19 mouse cellular contexts compared by ENCODE assay signal in the genomic region with DNA sequence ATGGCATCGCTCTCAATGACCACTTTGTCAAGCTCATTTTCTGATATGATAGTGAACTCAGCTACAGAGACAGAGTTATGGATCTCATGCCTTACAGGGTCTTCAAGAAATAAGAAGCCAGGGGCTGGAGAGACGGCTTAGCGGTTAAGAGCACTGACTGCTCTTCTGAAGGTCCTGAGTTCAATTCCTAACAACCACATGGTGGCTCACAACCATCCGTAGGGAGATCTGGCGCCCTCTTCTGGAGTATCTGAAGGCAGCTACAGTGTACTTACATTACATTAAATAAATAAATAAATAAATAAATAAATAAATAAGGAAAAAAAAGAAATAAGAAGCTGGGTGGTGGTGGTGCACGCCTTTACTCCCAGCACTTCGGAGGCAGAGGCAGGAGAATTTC. TPM values are rescaled to one million over a fixed set of nuclear protein-coding genes. Genes with fewer than 3 reads are reported as not detected.
DNase-seq lines count a peak whose midpoint lies in the region; ATAC-seq and TF ChIP-seq lines count a peak whose summit lies in the region.
"Had no signal": no experiment of that assay in that cellular context is flagged by ENCODE, and none has a peak within 500 bp of the region (broad histone marks: within the 10 kb centered on the region; RNA-seq: fewer than 3 reads in every experiment).

No protein-coding gene starts in this region.

- H3K4me3 ChIP-seq in intestine, postnatal 0 days (ENCODE audit: low read depth, low read length): no peak overlapping the region
- no peak overlapping the region for H3K4me3 ChIP-seq in intestine, embryonic 15.5 days (replicated peaks)
- H3K4me3 ChIP-seq: embryonic facial prominence, embryonic 15.5 days; left cerebral cortex, adult 2 months; liver, embryonic 13.5 days had no signal

- 89% methylated on average over 7 of the region's 7 CpGs for WGBS in intestine, postnatal 0 days
- WGBS in intestine, embryonic 15.5 days: 89% methylated on average over 7 of the region's 7 CpGs

- H3K9ac ChIP-seq in intestine, postnatal 0 days (ENCODE audit: low read depth, low read length): no peak overlapping the region
- no peak overlapping the region for H3K9ac ChIP-seq in intestine, embryonic 15.5 days
- H3K9ac ChIP-seq: embryonic facial prominence, embryonic 15.5 days; liver, embryonic 13.5 days had no signal

- H3K36me3 ChIP-seq in intestine, postnatal 0 days (ENCODE audit: control insufficient read depth, insufficient read depth): no peaks in the 10 kb centered on the region
- H3K36me3 ChIP-seq in intestine, embryonic 15.5 days: no peaks in the 10 kb centered on the region
- H3K36me3 ChIP-seq: embryonic facial prominence, embryonic 15.5 days; liver, embryonic 13.5 days had no signal

- no peaks in the 10 kb centered on the region for H3K9me3 ChIP-seq in intestine, postnatal 0 days (ENCODE audit: control insufficient read depth)
- no peaks in the 10 kb centered on the region for H3K9me3 ChIP-seq in intestine, embryonic 15.5 days
- H3K9me3 ChIP-seq: embryonic facial prominence, embryonic 15.5 days; liver, embryonic 13.5 days had no signal

- DNase-seq in 3T3-L1 (ENCODE audit: low read depth, low spot score): peak; percentile 40
- DNase-seq in CD4-positive helper T cell, adult 2 months (ENCODE audit: low read depth, low spot score): peak; percentile 50
- peak; percentile 19 for DNase-seq in brain, adult 2 months (ENCODE audit: low read depth, low spot score)
- DNase-seq in ovary, postnatal 10 days (ENCODE audit: low spot score): no peak
- no peak for DNase-seq in thymus, postnatal 14 days
- no peak for DNase-seq in heart, adult 18-20 months
- DNase-seq: adrenal gland, adult 2 months; heart, postnatal 10 days; kidney, postnatal 25 days; liver, embryonic 13.5 days had no signal

- H3K27ac ChIP-seq in intestine, postnatal 0 days (ENCODE audit: low read depth, low read length): no peak overlapping the region
- H3K27ac ChIP-seq in intestine, embryonic 15.5 days: no peak overlapping the region
- H3K27ac ChIP-seq: embryonic facial prominence, embryonic 15.5 days; left cerebral cortex, adult 2 months; liver, embryonic 13.5 days had no signal

- TF ChIP-seq CTCF in intestine, postnatal 0 days (IDR thresholded peaks at IDR 0.05; ENCODE audit: low read depth): peak; percentile 32

- H3K4me2 ChIP-seq in intestine, postnatal 0 days (replicated peaks; ENCODE audit: low read depth): no peak overlapping the region
- no peak overlapping the region for H3K4me2 ChIP-seq in intestine, embryonic 15.5 days (replicated peaks)
- H3K4me2 ChIP-seq: embryonic facial prominence, embryonic 15.5 days; liver, embryonic 13.5 days had no signal

- no peaks in the 10 kb centered on the region for H3K4me1 ChIP-seq in intestine, postnatal 0 days (replicated peaks; ENCODE audit: control insufficient read depth, insufficient read depth, low read length)
- H3K4me1 ChIP-seq in intestine, embryonic 15.5 days (replicated peaks): no peaks in the 10 kb centered on the region; the same call in 1 of the 2 replicates
- H3K4me1 ChIP-seq: embryonic facial prominence, embryonic 15.5 days had no signal

- no peak for ATAC-seq in intestine, postnatal 0 days
- no peak for ATAC-seq in intestine, embryonic 15.5 days
- ATAC-seq: forebrain, embryonic 16.5 days; hindbrain, embryonic 16.5 days had no signal

- no peaks in the 10 kb centered on the region for H3K27me3 ChIP-seq in intestine, postnatal 0 days (replicated peaks; ENCODE audit: control insufficient read depth, insufficient read depth, low read length)
- no peaks in the 10 kb centered on the region for H3K27me3 ChIP-seq in intestine, embryonic 15.5 days (replicated peaks)
- H3K27me3 ChIP-seq: embryonic facial prominence, embryonic 15.5 days; liver, embryonic 13.5 days had no signal

RNA-seq across cellular contexts. Expression of a gene that starts 13.2 kb away (rescaled TPM):
- polyA plus RNA-seq in intestine, postnatal 0 days (2015; fragmentation: Nextera tagmentation; extraction: Ambion mirVana): not detected in 2 replicates
- polyA plus RNA-seq in intestine, embryonic 15.5 days (2015; fragmentation: Nextera tagmentation; extraction: Ambion mirVana): not detected in 2 replicates
- not detected for total RNA-seq in heart, adult 18-20 months (2021)
- total RNA-seq: adrenal gland, adult 2 months; heart, postnatal 10 days; left cerebral cortex, adult 2 months; megakaryocyte progenitor cell, adult 5-6 weeks had no signal
- polyA plus RNA-seq: embryonic facial prominence, embryonic 15.5 days; forebrain, embryonic 16.5 days; gonadal fat pad, adult 2 months; hindbrain, embryonic 16.5 days; liver, embryonic 13.5 days had no signal

RNA-seq across cellular contexts. Expression of a gene that starts 26.7 kb away (rescaled TPM):
- polyA plus RNA-seq in intestine, postnatal 0 days (2015; fragmentation: Nextera tagmentation; extraction: Ambion mirVana): 15.6 and 19.3 TPM in 2 replicates
- polyA plus RNA-seq in intestine, embryonic 15.5 days (2015; fragmentation: Nextera tagmentation; extraction: Ambion mirVana): 30.9 and 35.4 TPM in 2 replicates
- total RNA-seq in heart, adult 18-20 months (2021): 1 to 10 TPM; 8.0 to 8.6 TPM

RNA-seq across cellular contexts. Expression of a gene that starts 36.0 kb away (rescaled TPM):
- polyA plus RNA-seq in intestine, postnatal 0 days (2015; fragmentation: Nextera tagmentation; extraction: Ambion mirVana): 64.3 and 76.1 TPM in 2 replicates
- polyA plus RNA-seq in intestine, embryonic 15.5 days (2015; fragmentation: Nextera tagmentation; extraction: Ambion mirVana): 43.5 and 45.9 TPM in 2 replicates
- total RNA-seq in heart, adult 18-20 months (2021): 10 to 100 TPM; 18.7 to 23.9 TPM

RNA-seq across cellular contexts. Expression of a gene that starts 39.2 kb away (rescaled TPM):
- 0.17 and 0.67 TPM in 2 replicates for polyA plus RNA-seq in intestine, postnatal 0 days (2015; fragmentation: Nextera tagmentation; extraction: Ambion mirVana)
- polyA plus RNA-seq in intestine, embryonic 15.5 days (2015; fragmentation: Nextera tagmentation; extraction: Ambion mirVana): 0.26 and 0.32 TPM in 2 replicates
- under 1 TPM in 1 of 2 experiments, not detected in 1; 0.30 TPM for total RNA-seq in heart, adult 18-20 months (2021)
- polyA plus RNA-seq: hindbrain, embryonic 16.5 days; liver, embryonic 13.5 days; testis, adult 2 months had no signal

Comparison
In these comparisons a context has a peak if more than half of its experiments do, and no peak if none do; other contexts are left out.
1. DNase-seq: peak in 3T3-L1 (single experiment), CD4-positive helper T cell, adult 2 months (single experiment) and brain, adult 2 months (single experiment); none in ovary, postnatal 10 days (single experiment), thymus, postnatal 14 days (single experiment) and heart, adult 18-20 months (0 of 2).